Mouse (Mus musculus): Measurements from ENCODE around the gene Slc35b4. TPM values are rescaled to one million over a fixed set of nuclear protein-coding genes. Genes with fewer than 3 reads are reported as not detected.

Gene Slc35b4
- polyA plus RNA-seq, 1 experiment from 2014 or later = 52.1 TPM

DNA sequence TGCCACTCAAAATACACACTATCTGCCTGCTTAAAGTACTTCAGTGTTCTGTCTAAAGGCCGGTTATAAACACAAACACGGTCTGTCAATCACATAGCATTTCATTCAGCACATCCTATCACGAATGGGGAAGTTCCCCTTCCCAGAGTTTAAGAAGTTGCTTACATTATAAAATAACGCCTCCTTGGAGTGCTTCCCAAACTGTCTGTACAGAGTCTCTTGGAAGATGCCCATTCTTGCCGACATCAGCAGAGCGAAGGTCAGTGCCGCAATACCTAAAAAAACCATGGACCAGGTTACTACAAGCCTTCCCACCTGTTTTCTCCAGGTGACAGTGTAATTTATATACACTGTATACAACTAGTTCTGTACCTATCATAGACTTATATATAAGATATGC is 15.4 kb downstream of the Slc35b4 start:
- DNase-seq (ENCODE audit: low spot score) = no peak
- no peaks in the 10 kb centered on the region; the same call in 1 of the 2 replicates for H3K4me1 ChIP-seq (replicated peaks; ENCODE audit: control insufficient read depth, insufficient read depth, low read length)
- peaks cover 94% of the 10 kb centered on the region for H3K36me3 ChIP-seq (ENCODE audit: control insufficient read depth, insufficient read depth, low read length)
- no peak overlapping the region for H3K9ac ChIP-seq (ENCODE audit: low read length)
- ATAC-seq (replicated peaks; ENCODE audit: low FRiP score, low TSS enrichment, low read depth) = no peak
- H3K27ac ChIP-seq (ENCODE audit: low read depth) = no peak overlapping the region
- H3K4me2 ChIP-seq (ENCODE audit: low read length) = no peak overlapping the region
- no peaks in the 10 kb centered on the region for H3K9me3 ChIP-seq (ENCODE audit: control insufficient read depth, low read length)
- no peaks in the 10 kb centered on the region for H3K27me3 ChIP-seq (replicated peaks; ENCODE audit: control insufficient read depth, insufficient read depth, low read length)
- H3K4me3 ChIP-seq (ENCODE audit: low read depth, low read length) = no peak overlapping the region
- 90% methylated on average over 7 of the region's 7 CpGs for WGBS

DNA sequence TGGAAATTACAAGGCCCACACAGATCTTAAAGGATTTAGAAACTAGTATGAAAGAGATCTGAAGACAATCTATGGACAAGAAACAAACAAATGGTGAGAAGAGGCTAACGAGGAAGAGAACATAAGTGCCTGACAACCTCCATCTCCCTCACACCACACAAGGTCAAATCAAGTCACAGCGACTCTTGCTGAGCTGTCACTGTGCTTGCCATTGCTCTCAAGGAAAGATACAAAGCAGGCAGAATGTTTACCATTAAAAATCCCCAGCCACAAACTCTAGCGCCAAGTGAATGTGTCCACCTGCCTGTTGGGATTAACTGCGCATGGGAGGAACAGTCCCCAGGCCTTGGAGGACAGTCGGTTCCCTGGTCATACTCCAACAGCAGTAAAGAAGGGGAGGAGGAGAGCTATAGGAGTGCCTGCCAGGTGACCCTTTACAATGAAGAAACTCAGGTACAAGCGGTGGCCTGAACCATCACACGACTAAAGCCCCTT is 16.0 kb downstream of the Slc35b4 start:
- Histone ChIP-seq H3K4me3 (ENCODE audit: low read depth, low read length) (no peak overlapping the region), H3K36me3 (ENCODE audit: control insufficient read depth, insufficient read depth, low read length) (peaks cover 92% of the 10 kb centered on the region), H3K27ac (ENCODE audit: low read depth) (no peak overlapping the region), H3K9me3 (ENCODE audit: control insufficient read depth, low read length) (no peaks in the 10 kb centered on the region), H3K4me2 (ENCODE audit: low read length) (no peak overlapping the region), H3K4me1 (replicated peaks; ENCODE audit: control insufficient read depth, insufficient read depth, low read length) (no peaks in the 10 kb centered on the region; the same call in 1 of the 2 replicates), H3K27me3 (replicated peaks; ENCODE audit: control insufficient read depth, insufficient read depth, low read length) (no peaks in the 10 kb centered on the region), H3K9ac (ENCODE audit: low read length) (no peak overlapping the region)
- WGBS = 90% methylated on average over 7 of the region's 7 CpGs
- DNase-seq (ENCODE audit: low spot score) = no peak
- ATAC-seq (replicated peaks; ENCODE audit: low FRiP score, low TSS enrichment, low read depth) = no peak

DNA sequence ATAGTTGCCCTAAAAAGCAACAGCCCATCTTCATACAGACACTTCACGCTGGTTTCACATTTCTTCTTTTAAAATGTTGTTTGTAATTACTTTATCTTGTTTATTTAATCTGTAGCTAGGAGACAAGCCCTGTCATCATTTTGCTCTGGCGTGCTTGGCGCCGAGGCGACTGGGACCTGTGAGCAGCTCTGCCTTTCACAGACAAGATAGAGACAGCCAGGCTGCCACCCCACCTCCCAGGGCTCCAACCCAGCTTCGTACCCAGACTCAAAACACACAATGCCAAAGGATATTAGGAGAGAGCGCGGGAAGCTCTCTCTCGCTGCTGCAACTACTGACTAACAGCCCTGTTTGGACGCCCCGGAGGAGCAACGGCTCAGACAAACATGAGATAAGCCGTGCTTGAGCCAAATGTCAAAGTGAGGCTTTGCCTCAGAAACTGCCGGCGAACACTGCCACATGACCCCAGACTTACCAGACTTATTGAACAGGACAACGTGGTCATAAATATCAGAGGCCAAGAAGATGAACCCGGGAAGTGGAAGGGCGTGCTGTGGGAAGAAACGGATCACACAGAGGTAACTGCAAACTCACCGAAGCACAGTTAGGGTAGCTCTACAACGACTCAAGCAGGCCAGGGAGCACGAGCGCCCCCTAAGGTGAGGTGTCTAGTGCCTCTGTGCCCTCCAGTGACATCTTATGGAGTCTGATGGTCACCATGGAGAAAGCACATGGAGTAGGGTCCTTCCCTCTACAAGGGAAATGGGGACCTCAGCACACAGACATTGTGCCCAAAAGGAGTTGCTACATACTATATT is 16.7 kb downstream of the Slc35b4 start:
- WGBS = 45% methylated on average over 23 of the region's 23 CpGs
- Histone ChIP-seq H3K27me3 (replicated peaks; ENCODE audit: control insufficient read depth, insufficient read depth, low read length) (no peaks in the 10 kb centered on the region), H3K4me3 (ENCODE audit: low read depth, low read length) (no peak overlapping the region), H3K9ac (ENCODE audit: low read length) (no peak overlapping the region), H3K27ac (ENCODE audit: low read depth) (no peak overlapping the region), H3K4me1 (replicated peaks; ENCODE audit: control insufficient read depth, insufficient read depth, low read length) (peaks cover 4% of the 10 kb centered on the region), H3K4me2 (ENCODE audit: low read length) (no peak overlapping the region), H3K9me3 (ENCODE audit: control insufficient read depth, low read length) (no peaks in the 10 kb centered on the region), H3K36me3 (ENCODE audit: control insufficient read depth, insufficient read depth, low read length) (peaks cover 86% of the 10 kb centered on the region)
- DNase-seq (ENCODE audit: low spot score) (no peak), ATAC-seq (replicated peaks; ENCODE audit: low FRiP score, low TSS enrichment, low read depth) (no peak)

DNA sequence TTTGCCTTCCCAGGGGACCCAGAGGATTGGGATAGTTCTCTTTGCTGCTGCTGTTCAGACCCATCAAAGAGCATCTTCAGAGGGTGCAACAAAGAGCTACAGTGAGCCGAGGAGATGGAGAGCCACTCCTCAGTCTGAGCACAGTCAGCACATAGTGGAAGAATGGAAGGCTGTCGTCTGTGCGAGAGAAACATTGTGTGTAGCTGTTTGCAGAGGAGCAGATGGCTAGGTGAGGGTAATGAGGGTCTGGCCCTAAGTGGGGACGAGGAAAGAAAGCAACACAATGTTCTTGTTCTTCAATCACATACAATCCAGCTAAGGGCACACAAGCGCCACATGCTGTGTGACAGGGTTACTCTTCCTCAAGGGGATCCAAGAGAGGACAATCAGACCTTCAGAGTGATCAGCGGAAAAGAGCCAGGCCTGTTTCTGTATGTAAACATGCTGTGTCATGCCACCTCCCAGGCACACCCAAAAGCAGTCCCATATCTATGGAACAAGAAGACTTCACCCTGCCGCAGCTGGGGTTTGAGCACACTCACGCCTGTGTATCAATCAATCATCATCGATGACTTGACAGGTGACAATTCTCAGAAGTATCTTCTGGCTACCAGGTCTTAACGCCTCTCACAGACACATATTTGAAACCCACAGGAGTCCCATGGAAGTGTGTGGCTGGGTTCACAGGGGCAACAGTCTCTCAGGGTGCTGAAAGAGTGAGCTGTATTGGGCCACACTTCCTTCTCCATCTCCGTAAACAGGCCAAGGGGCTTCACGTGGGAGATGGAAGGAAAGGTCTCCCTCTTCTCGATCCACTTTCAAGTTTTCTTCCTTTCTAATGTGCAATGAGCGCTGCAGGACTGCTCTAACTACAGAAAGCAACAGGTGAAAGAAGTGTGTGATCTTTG is 19.8 kb downstream of the Slc35b4 start:
- Histone ChIP-seq H3K27ac (ENCODE audit: low read depth) (no peak overlapping the region), H3K4me1 (replicated peaks; ENCODE audit: control insufficient read depth, insufficient read depth, low read length) (peaks cover 30% of the 10 kb centered on the region), H3K9me3 (ENCODE audit: control insufficient read depth, low read length) (no peaks in the 10 kb centered on the region), H3K4me3 (ENCODE audit: low read depth, low read length) (no peak overlapping the region), H3K36me3 (ENCODE audit: control insufficient read depth, insufficient read depth, low read length) (peaks cover 57% of the 10 kb centered on the region), H3K4me2 (ENCODE audit: low read length) (no peak overlapping the region), H3K9ac (ENCODE audit: low read length) (no peak overlapping the region), H3K27me3 (replicated peaks; ENCODE audit: control insufficient read depth, insufficient read depth, low read length) (no peaks in the 10 kb centered on the region)
- ATAC-seq (replicated peaks; ENCODE audit: low FRiP score, low TSS enrichment, low read depth) (no peak), DNase-seq (ENCODE audit: low spot score) (no peak)
- 81% methylated on average over 14 of the region's 14 CpGs for WGBS

DNA sequence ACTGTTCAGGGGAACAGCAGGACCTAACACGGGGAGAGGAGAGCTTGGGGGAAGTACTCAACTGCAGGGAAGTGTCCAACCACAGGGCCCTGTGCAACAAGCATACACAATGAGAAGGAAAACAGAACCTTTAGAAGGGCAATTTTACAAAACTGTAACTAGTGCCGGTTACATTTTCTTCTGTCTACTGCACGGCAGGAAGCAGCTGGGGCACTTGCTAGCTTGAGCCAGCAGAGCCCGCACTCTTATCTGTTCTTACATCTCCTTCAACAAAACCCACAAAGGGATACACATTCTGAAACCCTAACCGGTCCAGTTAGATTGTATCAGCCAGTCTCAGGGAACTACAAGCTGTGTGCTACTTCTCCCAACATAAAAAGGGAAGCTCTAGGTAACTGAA is 20.9 kb downstream of the Slc35b4 start:
- H3K27ac ChIP-seq (ENCODE audit: low read depth) = no peak overlapping the region
- no peaks in the 10 kb centered on the region for H3K9me3 ChIP-seq (ENCODE audit: control insufficient read depth, low read length)
- no peaks in the 10 kb centered on the region for H3K27me3 ChIP-seq (replicated peaks; ENCODE audit: control insufficient read depth, insufficient read depth, low read length)
- H3K36me3 ChIP-seq (ENCODE audit: control insufficient read depth, insufficient read depth, low read length) = peaks cover 47% of the 10 kb centered on the region
- H3K4me3 ChIP-seq (ENCODE audit: low read depth, low read length) = no peak overlapping the region
- ATAC-seq (replicated peaks; ENCODE audit: low FRiP score, low TSS enrichment, low read depth) (no peak), DNase-seq (ENCODE audit: low spot score) (no peak)
- 61% methylated on average over 5 of the region's 5 CpGs for WGBS
- H3K4me2 ChIP-seq (ENCODE audit: low read length) = no peak overlapping the region
- H3K9ac ChIP-seq (ENCODE audit: low read length) = no peak overlapping the region
- H3K4me1 ChIP-seq (replicated peaks; ENCODE audit: control insufficient read depth, insufficient read depth, low read length) = peaks cover 30% of the 10 kb centered on the region

DNA sequence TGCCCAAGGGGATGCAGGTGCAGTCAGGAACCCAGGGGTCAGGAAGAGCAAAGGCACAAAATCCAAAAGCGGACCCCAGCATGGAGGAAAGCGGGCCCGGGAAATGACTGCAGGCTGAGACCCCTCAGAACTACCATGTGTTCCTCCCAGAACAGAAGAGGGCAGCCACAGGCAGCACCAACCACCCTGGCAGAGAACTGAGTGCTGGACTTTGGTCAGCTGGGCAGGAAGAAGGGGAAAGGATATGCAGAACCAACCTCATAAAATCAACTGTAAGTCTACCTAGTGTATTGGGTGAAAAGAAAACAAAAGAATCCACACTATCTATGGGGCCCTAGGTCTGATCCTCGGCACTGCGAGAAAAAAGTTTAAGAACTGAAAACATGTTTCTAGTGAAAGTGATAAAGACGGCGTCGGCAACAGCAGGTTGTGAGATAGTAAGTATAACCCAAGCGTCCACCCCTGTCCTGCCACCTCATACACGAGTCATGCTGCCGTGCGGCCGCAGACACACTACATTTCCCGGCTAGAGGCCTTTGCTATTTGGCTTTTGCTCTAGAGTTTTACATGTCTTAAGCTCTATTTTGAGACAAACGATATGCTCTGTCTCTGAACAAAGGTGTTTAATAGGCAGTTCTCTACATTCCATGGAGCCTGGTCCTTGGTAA is 21.6 kb downstream of the Slc35b4 start:
- Histone ChIP-seq H3K9ac (ENCODE audit: low read length) (no peak overlapping the region), H3K4me3 (ENCODE audit: low read depth, low read length) (no peak overlapping the region), H3K36me3 (ENCODE audit: control insufficient read depth, insufficient read depth, low read length) (peaks cover 40% of the 10 kb centered on the region), H3K27me3 (replicated peaks; ENCODE audit: control insufficient read depth, insufficient read depth, low read length) (no peaks in the 10 kb centered on the region), H3K9me3 (ENCODE audit: control insufficient read depth, low read length) (no peaks in the 10 kb centered on the region), H3K27ac (ENCODE audit: low read depth) (peak overlapping the region; percentile 58), H3K4me1 (replicated peaks; ENCODE audit: control insufficient read depth, insufficient read depth, low read length) (peaks cover 30% of the 10 kb centered on the region), H3K4me2 (ENCODE audit: low read length) (no peak overlapping the region)
- ATAC-seq (replicated peaks; ENCODE audit: low FRiP score, low TSS enrichment, low read depth) (no peak), DNase-seq (ENCODE audit: low spot score) (no peak)
- 85% methylated on average over 15 of the region's 15 CpGs for WGBS

DNA sequence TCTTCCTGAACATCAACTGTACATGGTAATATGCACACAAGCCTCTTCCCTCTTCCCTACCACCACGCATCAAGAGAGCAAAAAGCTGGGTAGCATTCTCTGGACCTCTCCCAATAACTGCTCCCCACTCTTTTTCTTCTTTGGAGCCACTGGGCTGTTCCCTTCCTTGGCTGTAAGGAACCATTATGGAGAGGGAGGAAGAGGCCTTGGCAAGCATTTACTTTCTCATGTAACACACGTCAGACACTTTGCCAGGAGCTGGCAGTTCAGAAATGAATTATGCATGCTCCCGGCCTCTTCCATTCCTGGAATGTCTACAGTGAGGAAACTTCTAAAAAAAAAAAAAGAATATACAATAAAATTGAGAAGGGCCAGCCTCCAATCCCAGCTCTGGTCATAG is 22.7 kb downstream of the Slc35b4 start:
- H3K4me1 ChIP-seq (replicated peaks; ENCODE audit: control insufficient read depth, insufficient read depth, low read length) = peaks cover 30% of the 10 kb centered on the region

More for the DNA sequence above, 22.7 kb downstream of the Slc35b4 start:
- 25% methylated on average over 3 of the region's 3 CpGs for WGBS
- H3K9ac ChIP-seq (ENCODE audit: low read length) = no peak overlapping the region
- H3K4me2 ChIP-seq (ENCODE audit: low read length) = no peak overlapping the region
- peaks cover 29% of the 10 kb centered on the region for H3K36me3 ChIP-seq (ENCODE audit: control insufficient read depth, insufficient read depth, low read length)
- peak; percentile 63 for DNase-seq (ENCODE audit: low spot score)
- peak overlapping the region; percentile 58 for H3K27ac ChIP-seq (ENCODE audit: low read depth)
- no peak for ATAC-seq (replicated peaks; ENCODE audit: low FRiP score, low TSS enrichment, low read depth)
- no peak overlapping the region for H3K4me3 ChIP-seq (ENCODE audit: low read depth, low read length)
- H3K27me3 ChIP-seq (replicated peaks; ENCODE audit: control insufficient read depth, insufficient read depth, low read length) = no peaks in the 10 kb centered on the region
- H3K9me3 ChIP-seq (ENCODE audit: control insufficient read depth, low read length) = no peaks in the 10 kb centered on the region

Measured in intestine, embryonic 14.5 days (tissue).